Mouse (Mus musculus) CD8-positive naive resting alpha-beta T cell, adult 2 months (primary cell): ENCODE measurements around the gene Yap1.
"Not testable (repeated sequence)": the region's sequence is repeated elsewhere in the genome, so short reads cannot be mapped to it uniquely, and the experiment has no call there.

Experiments
- DNase-seq, 2 experiments: peaks; one replicate each; pipeline ENCODE4 v3.0.0; 2022; ENCODE audit warnings: low read depth in 2 of 2, low spot score in 2 of 2

Gene Yap1

GRCm38 (mm10) chr9:7914925-7915324 lies 89.5 kb downstream of the Yap1 start:
- DNase-seq = no peak

DNA sequence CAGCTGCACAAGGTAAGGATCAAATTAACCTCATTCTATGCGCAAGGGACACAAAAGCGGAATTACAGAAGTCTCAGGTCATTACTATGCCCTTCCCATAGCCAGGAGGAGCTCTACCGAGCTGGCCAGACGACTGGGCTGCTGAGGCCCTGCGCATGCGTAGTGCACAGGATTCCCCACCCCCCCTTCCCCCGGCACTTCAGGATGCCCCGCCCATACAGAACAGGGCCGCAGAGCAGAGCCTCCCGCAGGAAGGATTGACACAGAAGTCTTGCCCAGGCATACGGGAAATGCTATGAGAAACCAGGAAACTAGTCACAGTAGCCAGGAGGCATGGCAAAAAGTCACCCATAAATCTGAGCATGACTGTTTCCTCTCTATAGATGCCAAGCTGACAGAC lies 89.9 kb downstream of the Yap1 start:
- DNase-seq = no peak

GRCm38 (mm10) chr9:7913953-7914352 lies 90.4 kb downstream of the Yap1 start:
- no peak for DNase-seq

GRCm38 (mm10) chr9:7907351-7907985 lies 96.9 kb downstream of the Yap1 start:
- no peak for DNase-seq

DNA sequence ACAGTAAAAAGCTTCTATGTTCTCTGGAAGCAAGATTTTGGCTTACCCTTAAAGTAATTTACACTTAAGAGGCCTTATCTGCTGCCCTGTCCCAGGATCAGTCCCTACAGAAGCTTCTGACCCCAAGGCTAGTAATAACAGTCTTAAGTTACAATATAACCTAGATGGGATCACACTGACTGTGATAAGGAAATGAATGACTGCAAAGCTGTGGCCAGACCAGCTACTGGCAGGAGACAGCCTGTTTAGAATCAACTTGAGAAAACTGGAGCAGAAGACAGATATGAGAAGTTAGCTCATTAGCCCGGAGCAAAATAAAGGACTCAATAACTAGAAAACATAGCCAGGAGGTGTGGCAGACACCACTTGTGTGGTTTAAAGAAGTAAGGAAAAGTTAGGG lies 97.8 kb downstream of the Yap1 start:
- DNase-seq = no peak

GRCm38 (mm10) chr9:7903825-7904224 lies 100.6 kb downstream of the Yap1 start:
- DNase-seq = no peak

- no peak for DNase-seq
Observed at GRCm38 (mm10) chr9:7903262-7903661, 101.1 kb downstream of the Yap1 start.

DNA sequence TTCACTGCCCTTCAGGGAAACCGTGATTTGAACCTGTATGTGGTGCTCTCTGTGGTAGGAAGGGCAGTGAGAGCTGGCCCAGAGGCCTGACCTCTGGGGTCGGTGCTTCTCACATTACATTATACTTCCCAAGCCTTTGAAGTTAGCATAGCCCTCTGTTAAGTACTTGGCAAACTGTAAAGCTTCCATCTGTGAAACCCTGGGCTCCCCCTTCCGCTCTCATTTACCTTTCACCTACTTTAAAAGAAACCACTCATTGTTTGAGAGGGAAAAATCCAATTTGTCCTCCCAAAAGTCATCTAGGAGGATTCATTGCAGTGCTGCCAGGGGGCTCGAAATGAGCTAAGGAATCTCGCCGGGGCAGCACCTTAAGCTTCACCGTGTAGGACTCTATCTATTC lies 102.1 kb downstream of the Yap1 start:
- no peak for DNase-seq

DNA sequence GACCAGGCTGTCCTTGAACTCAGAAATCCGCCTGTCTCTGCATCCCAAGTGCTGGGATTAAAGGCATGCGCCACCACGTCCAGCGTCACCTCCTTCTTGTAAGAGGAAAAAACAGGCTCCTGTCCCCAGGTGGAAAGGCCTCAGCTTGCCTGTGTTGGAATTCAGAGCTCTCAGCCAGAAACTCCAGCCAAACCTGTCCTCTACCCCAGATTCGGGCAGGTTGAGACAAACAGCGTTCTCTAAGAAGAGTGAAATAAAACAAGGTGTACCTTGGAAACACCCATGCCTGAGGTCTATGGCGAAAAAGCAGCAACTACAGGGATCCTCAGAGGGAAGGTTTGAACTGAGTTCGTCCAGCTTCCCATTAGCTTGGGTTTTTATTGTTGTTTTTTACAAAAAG lies 103.4 kb downstream of the Yap1 start:
- no peak for DNase-seq

GRCm38 (mm10) chr9:7897502-7897901 lies 106.9 kb downstream of the Yap1 start:
- DNase-seq = peak; percentile 65 to 80

DNA sequence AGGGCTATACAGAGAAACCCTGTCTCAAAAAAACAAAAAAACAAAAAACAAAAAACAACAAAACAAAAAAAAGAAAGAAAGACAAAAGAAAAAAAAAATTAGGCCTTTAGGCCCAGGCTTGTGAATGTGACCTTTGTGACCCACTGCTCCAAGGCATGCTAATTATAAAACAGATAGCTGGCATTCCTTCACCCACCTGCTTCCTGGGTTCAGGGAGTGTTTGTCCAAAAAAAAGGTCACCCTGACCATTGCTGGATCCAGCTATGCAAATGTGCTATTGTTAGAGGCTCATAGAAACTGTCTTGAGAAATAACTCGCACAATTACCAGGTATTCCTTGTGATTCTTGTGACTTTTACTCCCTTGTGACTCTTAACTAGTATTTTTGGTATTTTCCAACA lies 112.6 kb downstream of the Yap1 start:
- not testable (repeated sequence) for DNase-seq

- no peak for DNase-seq
Observed at GRCm38 (mm10) chr9:7891177-7891576, 113.2 kb downstream of the Yap1 start.

GRCm38 (mm10) chr9:7884346-7884745 lies 120.0 kb downstream of the Yap1 start:
- DNase-seq = no peak

DNA sequence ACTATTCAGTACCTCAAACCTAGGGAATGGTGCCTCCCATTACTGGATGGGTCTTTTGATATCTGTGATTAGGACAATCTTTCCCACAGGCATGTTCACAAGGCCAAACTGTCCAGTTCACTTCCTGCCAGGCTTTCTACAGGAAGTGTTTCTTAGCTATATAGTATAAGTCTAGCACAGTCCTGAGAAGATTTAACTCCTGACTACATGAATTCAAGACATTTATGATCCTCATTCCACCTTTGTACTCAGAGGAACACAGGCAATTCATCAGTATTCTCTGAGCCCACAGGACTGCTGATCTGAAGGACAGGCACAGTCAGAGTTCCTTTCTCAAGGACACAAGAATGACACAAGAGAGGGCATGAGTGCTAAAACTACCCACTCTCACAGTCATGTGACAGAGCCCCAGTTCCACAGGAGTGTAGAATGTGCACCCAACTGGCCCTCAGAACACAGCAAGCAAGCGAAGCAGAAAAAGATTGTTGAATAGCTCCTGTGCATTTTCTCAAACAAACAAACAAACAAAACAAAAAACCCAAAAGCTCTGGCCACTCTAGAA lies 122.0 kb downstream of the Yap1 start:
- no peak for DNase-seq
